Mouse (Mus musculus): ENCODE results near the gene Macrod2.

GRCm38 (mm10) chr2:141441896-141442295 is 1046.8 kb downstream of the Macrod2 start:
- TF ChIP-seq GATA1 (IDR thresholded peaks at IDR 0.05; ENCODE audit: borderline replicate concordance, low read length) (no peak), FLI1 (IDR thresholded peaks at IDR 0.05; ENCODE audit: low read length) (no peak)

All from megakaryocyte, embryonic 14.5 days (primary cell).